Mouse (Mus musculus) Patski (cell line): Measurements from ENCODE around the gene Foxc2. TPM values are rescaled to one million over a fixed set of nuclear protein-coding genes. Genes with fewer than 3 reads are reported as not detected.

Experiments
- ATAC-seq: fragments of 100-300 bp; one replicate; pipeline ENCODE4 v1.8.0; 2021
- CTCF ChIA-PET: fragments of 350-600 bp; sonication (Branson Sonifier 250); formaldehyde crosslinking; loops from one replicate; lab custom pipeline; 2022; ENCODE audit warnings: inconsistent platforms; lab: Charles Lee
- POLR2A ChIA-PET: fragments of 350-600 bp; sonication (Branson Sonifier 250); formaldehyde crosslinking; loops from one replicate; lab custom pipeline; 2022; ENCODE audit warnings: antibody characterized with exemption, inconsistent platforms; lab: Charles Lee
- DNase-seq: peaks from one replicate; pipeline ENCODE4 v3.0.0-alpha.2; 2011; ENCODE audit warnings: low read depth, low spot score
- H3K27me3 ChIP-seq: fragments of 371-371 bp; one replicate; pipeline ENCODE4 v1.5.1; 2021
- CTCF ChIP-seq: fragments of 100-300 bp; IDR thresholded peaks from one replicate; pipeline ENCODE4 v1.5.1; 2021
- in situ Hi-C: fragments of 300-500 bp; cut with MboI; formaldehyde crosslinking; loops from 3 replicates; pipeline ENCODE4 v1.11.1; 2018; ENCODE audit warnings: low pct_unique_long_range_greater_than_20kb, mixed read lengths
- polyA plus RNA-seq: library from polyadenylated mRNA; unstranded; gene quantifications from one replicate; pipeline ENCODE4 v1.2.3, GENCODE M21; 2021

Foxc2 gene
- polyA plus RNA-seq, 1 experiment from 2014 or later: 2.1 TPM

DNA sequence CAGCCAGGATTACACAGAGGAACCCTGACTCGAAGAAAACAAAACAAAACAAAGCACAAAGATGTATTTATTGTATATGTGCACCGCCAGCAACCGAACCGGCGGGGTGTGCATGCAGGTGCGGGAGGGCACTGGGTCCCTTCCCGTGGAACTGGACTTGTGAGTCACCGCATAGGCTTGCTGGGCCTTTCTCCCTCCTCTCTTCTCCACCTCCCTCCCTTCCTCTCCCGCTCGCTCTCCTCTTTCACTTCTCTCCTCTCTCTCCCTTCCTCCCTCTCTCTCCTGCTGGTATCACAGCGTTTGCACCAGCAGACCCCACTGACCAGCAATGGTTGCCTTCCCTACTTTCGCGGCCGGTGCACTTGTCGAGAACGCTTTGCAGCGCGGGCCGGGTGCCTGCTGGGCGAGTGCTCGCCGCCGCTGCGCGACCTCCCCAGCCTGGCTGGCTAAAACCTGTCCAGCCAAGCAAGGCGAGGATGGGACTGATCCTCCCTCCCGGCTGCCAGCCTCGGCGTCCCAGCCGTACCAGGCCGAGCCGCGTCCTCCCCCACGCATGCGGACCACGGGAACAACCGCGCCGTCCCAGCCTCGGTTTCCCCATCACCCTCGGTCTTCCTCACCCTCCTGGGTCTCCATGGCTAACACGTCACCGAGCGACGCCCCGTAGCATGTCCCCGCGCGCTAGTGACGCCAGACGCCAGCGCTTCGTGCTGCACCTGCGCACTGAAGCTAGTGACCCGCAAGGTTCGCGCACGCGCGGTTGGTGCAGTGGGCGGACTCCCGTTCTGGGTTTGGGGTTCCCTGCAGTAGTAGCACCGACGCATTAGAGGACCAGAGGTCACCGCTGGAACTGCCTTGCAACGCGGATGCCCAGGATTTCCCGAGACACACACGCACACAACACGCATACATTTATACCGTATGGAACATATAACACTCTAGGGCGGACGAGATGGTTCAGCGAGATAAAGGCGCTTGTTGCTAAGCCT lies 8.0 kb upstream of the Foxc2 start, which contains the start of gene Mthfsd:
Mthfsd (minus strand) TSS at position 725 of the 989 bp plus-strand sequence.
- peak; percentile 88 for DNase-seq
- no peak for TF ChIP-seq CTCF
- in situ Hi-C loops: no loop called here
- ChIA-PET POLR2A (no interaction called here), CTCF (interaction anchor here (1.2 kb wide), 1 partner anchor 405 kb away, joined by 7 read pairs; no protein-coding TSS in a partner anchor)
- peak; percentile 73 for ATAC-seq
- no peaks in the 10 kb centered on the region for H3K27me3 ChIP-seq

- in situ Hi-C loops: no loop called here
- ATAC-seq: no peak
- no peaks in the 10 kb centered on the region for H3K27me3 ChIP-seq
- no peak for TF ChIP-seq CTCF
- CTCF ChIA-PET: interaction anchor here (1.2 kb wide), 1 partner anchor 404 kb away, joined by 7 read pairs; no protein-coding TSS in a partner anchor
- POLR2A ChIA-PET: no interaction called here
- DNase-seq: no peak
Observed at GRCm38 (mm10) chr8:121108657-121109056, 7.3 kb upstream of the Foxc2 start.

DNA sequence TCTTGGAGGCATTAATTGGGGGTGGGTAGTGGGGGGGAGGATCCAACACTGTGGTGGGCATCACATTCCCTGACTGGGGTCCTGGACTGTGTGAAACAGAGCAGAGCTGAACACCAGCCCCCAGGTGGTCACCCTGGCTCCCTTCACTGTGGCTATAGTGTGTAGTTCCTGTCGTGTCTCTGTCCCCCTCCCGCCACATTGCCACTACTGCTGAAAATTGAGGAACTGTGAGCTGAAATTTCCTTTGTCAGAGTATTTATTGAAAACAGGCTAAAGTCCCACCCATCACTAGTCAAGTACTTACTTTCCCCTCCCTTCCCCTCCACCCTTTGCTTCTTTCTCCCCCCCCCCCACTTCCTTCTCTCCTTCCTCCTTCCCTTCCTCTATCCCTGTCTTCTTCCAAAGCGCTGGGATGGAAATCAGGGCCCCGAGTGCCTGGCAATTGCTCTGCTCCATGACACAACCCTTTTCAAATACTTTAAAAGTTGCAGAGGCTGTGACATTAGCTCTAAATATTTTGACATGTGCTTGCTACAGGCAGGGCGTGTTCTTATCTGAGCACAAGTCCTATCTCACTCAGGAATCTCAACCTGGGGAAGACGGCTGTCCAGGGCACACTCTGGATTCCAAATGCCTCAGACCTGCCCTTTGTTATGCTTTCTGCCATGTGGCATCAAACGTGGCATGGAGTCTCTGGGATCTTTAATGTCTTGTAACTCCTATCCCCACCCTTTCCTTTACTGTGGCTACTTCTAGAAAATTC lies 4.6 kb upstream of the Foxc2 start:
- H3K27me3 ChIP-seq: no peaks in the 10 kb centered on the region
- in situ Hi-C loops: loop anchor here (5.0 kb wide), 2 partner anchors 286 to 401 kb away; no protein-coding TSS in a partner anchor
- ATAC-seq: no peak
- no peak for TF ChIP-seq CTCF
- ChIA-PET POLR2A (interaction anchor here (1.1 kb wide), 1 partner anchor 272 kb away, joined by 3 read pairs; no protein-coding TSS in a partner anchor), CTCF (interaction anchor here (1.2 to 2.8 kb wide), 2 partner anchors 402 kb away, joined by 3 to 24 read pairs; no protein-coding TSS in a partner anchor)
- DNase-seq: no peak

- in situ Hi-C loops: loop anchor here (5.0 kb wide), 2 partner anchors 284 to 399 kb away; no protein-coding TSS in a partner anchor
- peak; percentile 42 for ATAC-seq
- ChIA-PET CTCF (interaction anchor here (0.6 to 2.8 kb wide), 13 partner anchors 9 to 465 kb away, joined by 3 to 24 read pairs (median 4); partner anchors contain the start of gene Fbxo31), POLR2A (no interaction called here)
- TF ChIP-seq CTCF: no peak
- no peaks in the 10 kb centered on the region for H3K27me3 ChIP-seq
- no peak for DNase-seq
Observed at GRCm38 (mm10) chr8:121113261-121113660, 2.7 kb upstream of the Foxc2 start.

GRCm38 (mm10) chr8:121115136-121115535 lies 835 bp upstream of the Foxc2 start:
- in situ Hi-C loops: loop anchor here (5.0 kb wide), 1 partner anchor 97 kb away; no protein-coding TSS in a partner anchor
- DNase-seq (no peak), ATAC-seq (no peak)
- POLR2A ChIA-PET: interaction anchor here (0.6 kb wide), 1 partner anchor 399 kb away, joined by 4 read pairs; no protein-coding TSS in a partner anchor
- no peak for TF ChIP-seq CTCF
- CTCF ChIA-PET: interaction anchor here (1.1 to 1.7 kb wide), 3 partner anchors 11 to 399 kb away, joined by 3 read pairs; no protein-coding TSS in a partner anchor
- no peaks in the 10 kb centered on the region for H3K27me3 ChIP-seq

DNA sequence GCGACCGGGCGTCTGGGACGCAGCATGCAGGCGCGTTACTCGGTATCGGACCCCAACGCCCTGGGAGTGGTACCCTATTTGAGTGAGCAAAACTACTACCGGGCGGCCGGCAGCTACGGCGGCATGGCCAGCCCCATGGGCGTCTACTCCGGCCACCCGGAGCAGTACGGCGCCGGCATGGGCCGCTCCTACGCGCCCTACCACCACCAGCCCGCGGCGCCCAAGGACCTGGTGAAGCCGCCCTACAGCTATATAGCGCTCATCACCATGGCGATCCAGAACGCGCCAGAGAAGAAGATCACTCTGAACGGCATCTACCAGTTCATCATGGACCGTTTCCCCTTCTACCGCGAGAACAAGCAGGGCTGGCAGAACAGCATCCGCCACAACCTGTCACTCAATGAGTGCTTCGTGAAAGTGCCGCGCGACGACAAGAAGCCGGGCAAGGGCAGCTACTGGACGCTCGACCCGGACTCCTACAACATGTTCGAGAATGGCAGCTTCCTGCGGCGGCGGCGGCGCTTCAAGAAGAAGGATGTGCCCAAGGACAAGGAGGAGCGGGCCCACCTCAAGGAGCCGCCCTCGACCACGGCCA lies 717 bp downstream of the Foxc2 start:
- in situ Hi-C loops: loop anchor here (5.0 kb wide), 1 partner anchor 96 kb away; no protein-coding TSS in a partner anchor
- TF ChIP-seq CTCF: no peak
- no peaks in the 10 kb centered on the region for H3K27me3 ChIP-seq

DNA sequence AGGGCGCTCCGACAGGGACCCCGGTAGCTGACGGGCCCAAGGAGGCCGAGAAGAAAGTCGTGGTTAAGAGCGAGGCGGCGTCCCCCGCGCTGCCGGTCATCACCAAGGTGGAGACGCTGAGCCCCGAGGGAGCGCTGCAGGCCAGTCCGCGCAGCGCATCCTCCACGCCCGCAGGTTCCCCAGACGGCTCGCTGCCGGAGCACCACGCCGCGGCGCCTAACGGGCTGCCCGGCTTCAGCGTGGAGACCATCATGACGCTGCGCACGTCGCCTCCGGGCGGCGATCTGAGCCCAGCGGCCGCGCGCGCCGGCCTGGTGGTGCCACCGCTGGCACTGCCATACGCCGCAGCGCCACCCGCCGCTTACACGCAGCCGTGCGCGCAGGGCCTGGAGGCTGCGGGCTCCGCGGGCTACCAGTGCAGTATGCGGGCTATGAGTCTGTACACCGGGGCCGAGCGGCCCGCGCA lies 1.2 kb downstream of the Foxc2 start:
- H3K27me3 ChIP-seq: no peaks in the 10 kb centered on the region
- DNase-seq (no peak), ATAC-seq (no peak)
- POLR2A ChIA-PET: no interaction called here
- TF ChIP-seq CTCF: no peak
- in situ Hi-C loops: loop anchor here (5.0 kb wide), 1 partner anchor 95 kb away; no protein-coding TSS in a partner anchor
- CTCF ChIA-PET: interaction anchor here (1.7 kb wide), 1 partner anchor 8 kb away, joined by 4 read pairs; no protein-coding TSS in a partner anchor

More for the DNA sequence above, 717 bp downstream of the Foxc2 start:
- DNase-seq (no peak), ATAC-seq (peak; percentile 20)
- ChIA-PET CTCF (interaction anchor here (1.0 to 1.7 kb wide), 3 partner anchors 9 to 115 kb away, joined by 3 to 4 read pairs (median 3); no protein-coding TSS in a partner anchor), POLR2A (no interaction called here)

GRCm38 (mm10) chr8:121117906-121118305 lies 1.9 kb downstream of the Foxc2 start:
- ChIA-PET POLR2A (no interaction called here), CTCF (no interaction called here)
- no peak for TF ChIP-seq CTCF
- in situ Hi-C loops: loop anchor here (5.0 kb wide), 1 partner anchor 94 kb away; no protein-coding TSS in a partner anchor
- no peak for ATAC-seq
- no peaks in the 10 kb centered on the region for H3K27me3 ChIP-seq
- no peak for DNase-seq
